Mouse (Mus musculus) lung, embryonic 14.5 days (tissue): ENCODE results near the gene Sox18. TPM values are rescaled to one million over a fixed set of nuclear protein-coding genes. Genes with fewer than 3 reads are reported as not detected.

ENCODE experiments used
- ATAC-seq: fragments of 200-750 bp; cut with Nextera tagmentation; 2 replicates; pipeline ENCODE4 v1.8.0; 2017; ENCODE audit warnings: mild to moderate bottlenecking, moderate TSS enrichment, moderate library complexity; ENCODE audit not compliant: insufficient read depth
- DNase-seq: peaks from one replicate; pipeline ENCODE4 v3.0.0-alpha.2; 2015
- H3K27ac ChIP-seq: fragments of 300-500 bp; sonication (generic); 2 replicates; pipeline ENCODE4 v1.5.1; 2014; ENCODE audit warnings: low read depth, mild to moderate bottlenecking, moderate library complexity
- H3K27me3 ChIP-seq: fragments of 300-500 bp; sonication (generic); 2 replicates; pipeline ENCODE4 v1.6.1; 2014; ENCODE audit warnings: low read length, control low read depth; ENCODE audit not compliant: insufficient read depth
- H3K36me3 ChIP-seq: fragments of 300-500 bp; sonication (generic); 2 replicates; pipeline ENCODE4 v1.6.1; 2014; ENCODE audit warnings: control low read depth; ENCODE audit not compliant: insufficient read depth
- H3K4me1 ChIP-seq: fragments of 300-500 bp; sonication (generic); 2 replicates; pipeline ENCODE4 v1.6.1; 2014; ENCODE audit warnings: antibody characterized with exemption, control low read depth; ENCODE audit not compliant: insufficient read depth
- H3K4me2 ChIP-seq: fragments of 300-500 bp; sonication (generic); 2 replicates; pipeline ENCODE4 v1.6.1; 2014; ENCODE audit warnings: mild to moderate bottlenecking
- H3K4me3 ChIP-seq: fragments of 300-500 bp; sonication (generic); 2 replicates; pipeline ENCODE4 v1.5.1; 2014; ENCODE audit warnings: low read depth, low read length
- H3K9ac ChIP-seq: fragments of 300-500 bp; sonication (generic); 2 replicates; pipeline ENCODE4 v1.6.1; 2014
- H3K9me3 ChIP-seq: fragments of 300-500 bp; sonication (generic); 2 replicates; pipeline ENCODE4 v1.6.1; 2016; ENCODE audit warnings: low read depth, low read length, control low read depth
- CTCF ChIP-seq: IDR thresholded peaks from 2 replicates; pipeline ENCODE4 v1.5.1; 2016; ENCODE audit warnings: antibody characterized with exemption, low read depth
- WGBS: fragments of 180-500 bp; shearing (Covaris S2); extraction: QIAGEN DNeasy Blood & Tissue Kit; methylation state at CpG from one replicate; pipeline ENCODE4 v1.1.7; 2014; 5-methylcytosine and 5-hydroxymethylcytosine counted together
- polyA plus RNA-seq: library from polyadenylated mRNA; unstranded; fragments of >200 nt; fragmentation: Nextera tagmentation; extraction: Ambion mirVana; gene quantifications from 2 replicates; pipeline ENCODE4 v1.2.1, GENCODE M21; 2014

Gene Sox18
- polyA plus RNA-seq, 1 experiment from 2014 or later, result 64.7 TPM

GRCm38 (mm10) chr2:181683381-181683780 lies 11.9 kb upstream of the Sox18 start:
- TF ChIP-seq CTCF, result peak; percentile 20
- Histone ChIP-seq H3K27me3 (no peaks in the 10 kb centered on the region), H3K9me3 (no peaks in the 10 kb centered on the region), H3K36me3 (peaks cover 25% of the 10 kb centered on the region), H3K27ac (no peak overlapping the region), H3K4me3 (no peak overlapping the region), H3K9ac (no peak overlapping the region), H3K4me1 (peaks cover 12% of the 10 kb centered on the region; the same call in 1 of the 2 replicates), H3K4me2 (no peak overlapping the region)
- DNase-seq (no peak), ATAC-seq (no peak)
- WGBS, result 63% methylated on average over 4 of the region's 4 CpGs

DNA sequence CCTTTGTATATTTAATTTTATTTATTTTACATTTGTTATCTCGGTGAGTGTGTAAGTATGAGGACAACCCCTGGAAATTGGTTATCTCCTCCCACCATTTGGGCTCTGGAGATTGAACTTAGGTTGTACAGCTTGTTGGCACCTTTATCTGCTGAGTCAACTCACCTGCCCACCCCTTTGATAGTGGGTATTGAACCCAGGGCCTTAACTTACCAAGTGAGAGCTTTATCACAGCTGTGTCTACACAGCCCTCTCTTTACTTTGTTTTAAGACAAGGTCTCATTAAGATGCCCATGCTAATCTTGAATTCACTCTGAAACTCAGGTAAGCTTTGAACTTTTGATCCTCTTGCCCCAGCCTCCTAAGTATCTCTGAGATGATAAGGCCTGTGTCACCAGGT lies 10.5 kb upstream of the Sox18 start:
- WGBS, result 45% methylated on average over 1 of the region's 1 CpGs
- no peaks in the 10 kb centered on the region for H3K9me3 ChIP-seq
- DNase-seq, result no peak

DNA sequence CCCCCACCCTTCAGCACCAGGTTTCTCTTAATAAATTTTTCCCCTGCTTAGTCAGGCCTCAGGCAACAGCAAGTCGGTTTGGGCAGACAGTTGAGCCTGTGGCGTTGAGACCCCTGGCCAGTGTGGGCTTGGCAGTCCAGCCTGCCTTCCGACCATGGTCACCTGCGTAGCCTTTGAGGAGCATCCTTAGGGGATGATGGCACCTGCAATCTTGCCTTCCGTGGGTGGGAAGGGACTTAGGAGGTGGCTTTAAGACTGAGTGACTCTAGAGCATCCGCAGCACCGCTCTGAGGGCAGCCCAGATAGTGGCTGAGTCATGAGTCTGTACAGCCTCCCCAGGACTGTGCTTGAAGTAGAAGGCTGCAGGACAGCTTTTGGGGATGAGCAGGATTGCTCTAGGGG lies 9.3 kb upstream of the Sox18 start:
- Histone ChIP-seq H3K9ac (peak overlapping the region; percentile 86), H3K27ac (0 out of 2 replicates have a peak overlapping the region, but pooled peaks have one; percentile 24), H3K27me3 (no peaks in the 10 kb centered on the region), H3K36me3 (peaks cover 5% of the 10 kb centered on the region; the same call in 1 of the 2 replicates), H3K4me3 (peak overlapping the region; percentile 72), H3K9me3 (no peaks in the 10 kb centered on the region), H3K4me1 (peaks cover 12% of the 10 kb centered on the region; the same call in 1 of the 2 replicates), H3K4me2 (peak overlapping the region; percentile 92)
- ATAC-seq (peak; percentile 20; the same call in 1 of the 2 replicates), DNase-seq (peak; percentile 27)
- 15% methylated on average over 7 of the region's 7 CpGs for WGBS
- TF ChIP-seq CTCF, result no peak

More for the DNA sequence above, 10.5 kb upstream of the Sox18 start:
- H3K4me1 ChIP-seq, result peaks cover 12% of the 10 kb centered on the region; the same call in 1 of the 2 replicates
- no peak for ATAC-seq
- H3K27ac ChIP-seq, result no peak overlapping the region
- H3K36me3 ChIP-seq, result peaks cover 17% of the 10 kb centered on the region; the same call in 1 of the 2 replicates
- no peak for TF ChIP-seq CTCF
- no peak overlapping the region for H3K4me3 ChIP-seq
- no peak overlapping the region for H3K9ac ChIP-seq
- no peaks in the 10 kb centered on the region for H3K27me3 ChIP-seq
- H3K4me2 ChIP-seq, result no peak overlapping the region

- WGBS, result under 1% methylated on average over 69 of the region's 69 CpGs
- Histone ChIP-seq H3K36me3 (no peaks in the 10 kb centered on the region), H3K9ac (peak within 1 kb of the TSS; percentile 86), H3K27ac (peak within 1 kb of the TSS; percentile 28; the same call in 1 of the 2 replicates), H3K4me1 (peaks cover 12% of the 10 kb centered on the region; the same call in 1 of the 2 replicates), H3K9me3 (no peaks in the 10 kb centered on the region), H3K4me3 (peak within 1 kb of the TSS; percentile 72), H3K4me2 (peak within 1 kb of the TSS; percentile 92), H3K27me3 (no peaks in the 10 kb centered on the region)
- DNase-seq (peak; percentile 86), ATAC-seq (peak; percentile 52)
- peak; percentile 56 for TF ChIP-seq CTCF
These were observed 8.7 kb upstream of the Sox18 start, which contains the start of gene Tcea2 for GRCm38 (mm10) chr2:181679951-181680715. Gene Tcea2, plus strand, starts transcription at chr2:181680310.

DNA sequence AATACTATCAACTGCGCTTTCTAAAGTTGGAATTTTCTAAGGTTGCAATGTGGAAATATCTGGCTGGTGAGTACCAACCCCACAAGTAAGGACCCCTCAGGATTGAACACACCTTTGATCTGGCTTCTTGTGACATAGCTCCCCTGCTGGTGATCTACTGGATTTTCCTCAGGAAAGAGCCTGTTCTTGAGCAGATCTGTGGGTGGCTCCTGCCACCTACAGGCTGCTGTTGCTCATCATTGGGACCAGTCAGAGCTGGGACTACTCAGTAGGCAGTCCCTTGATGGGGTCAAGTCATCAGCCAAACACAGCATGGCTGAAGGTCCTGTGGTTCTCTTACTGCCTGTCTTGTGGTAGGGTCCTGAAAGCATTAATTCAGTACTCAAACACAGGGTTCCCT lies 7.3 kb upstream of the Sox18 start:
- Histone ChIP-seq H3K9me3 (no peaks in the 10 kb centered on the region), H3K36me3 (no peaks in the 10 kb centered on the region), H3K9ac (no peak overlapping the region), H3K4me2 (no peak overlapping the region), H3K4me3 (no peak overlapping the region), H3K27ac (no peak overlapping the region), H3K4me1 (peaks cover 12% of the 10 kb centered on the region; the same call in 1 of the 2 replicates), H3K27me3 (no peaks in the 10 kb centered on the region)
- TF ChIP-seq CTCF, result peak; percentile 98
- ATAC-seq (peak; percentile 68), DNase-seq (peak; percentile 92)
- 44% methylated on average over 1 of the region's 1 CpGs for WGBS

GRCm38 (mm10) chr2:181677755-181678098 lies 6.3 kb upstream of the Sox18 start:
- H3K27ac ChIP-seq, result peak overlapping the region; percentile 56; the same call in 1 of the 2 replicates

GRCm38 (mm10) chr2:181677096-181677754 lies 5.8 kb upstream of the Sox18 start:
- peaks cover 7% of the 10 kb centered on the region for H3K27me3 ChIP-seq
- peak; percentile 31; the same call in 1 of the 2 replicates for TF ChIP-seq CTCF
- no peaks in the 10 kb centered on the region for H3K9me3 ChIP-seq
- no peak overlapping the region for H3K4me2 ChIP-seq
- H3K27ac ChIP-seq, result peak overlapping the region; percentile 56; the same call in 1 of the 2 replicates
- H3K9ac ChIP-seq, result no peak overlapping the region
- no peaks in the 10 kb centered on the region for H3K36me3 ChIP-seq
- DNase-seq (peak; percentile 45), ATAC-seq (no peak)
- H3K4me3 ChIP-seq, result no peak overlapping the region
- peaks cover 12% of the 10 kb centered on the region; the same call in 1 of the 2 replicates for H3K4me1 ChIP-seq
- 56% methylated on average over 5 of the region's 5 CpGs for WGBS

More at GRCm38 (mm10) chr2:181677755-181678098, 6.3 kb upstream of the Sox18 start:
- H3K4me3 ChIP-seq, result no peak overlapping the region
- ATAC-seq (no peak), DNase-seq (no peak)
- no peaks in the 10 kb centered on the region for H3K36me3 ChIP-seq
- no peak overlapping the region for H3K9ac ChIP-seq
- H3K4me1 ChIP-seq, result peaks cover 12% of the 10 kb centered on the region; the same call in 1 of the 2 replicates
- no peak overlapping the region for H3K4me2 ChIP-seq
- H3K9me3 ChIP-seq, result no peaks in the 10 kb centered on the region
- H3K27me3 ChIP-seq, result peaks cover 2% of the 10 kb centered on the region; the same call in 1 of the 2 replicates
- no peak for TF ChIP-seq CTCF
- 46% methylated on average over 3 of the region's 3 CpGs for WGBS
